In the genomic region with DNA sequence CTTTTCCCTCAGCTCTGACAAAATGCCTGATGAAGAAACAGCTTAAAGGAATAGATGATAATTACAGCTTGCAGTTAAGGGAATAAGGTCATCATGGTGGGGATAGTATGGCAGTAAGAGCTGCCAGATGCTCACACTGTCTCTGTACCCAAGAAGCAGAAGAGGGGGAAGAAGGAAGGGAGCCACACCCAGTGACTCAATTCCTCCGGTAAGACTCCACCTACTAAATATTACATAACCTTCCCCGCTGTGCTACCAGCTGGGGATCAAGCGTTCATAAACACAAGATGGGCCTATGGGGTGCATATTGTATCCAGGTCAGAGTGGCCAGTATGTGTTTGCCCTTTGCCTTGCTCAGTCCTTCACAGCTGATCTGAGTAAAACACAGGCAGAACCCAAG, we compare ENCODE assay signal across 21 mouse cellular contexts.
A peak's percentile ranks its signal among the peaks of the same experiment; 100 is the strongest.
DNase-seq lines count a peak whose midpoint lies in the region; ATAC-seq lines count a peak whose summit lies in the region.
"Had no signal": no experiment of that assay in that cellular context is flagged by ENCODE, and none has a peak within 500 bp of the region (broad histone marks: within the 10 kb centered on the region; RNA-seq: fewer than 3 reads in every experiment).

No protein-coding gene starts in this region.

- WGBS in kidney, embryonic 16.5 days: 85% methylated on average over 3 of the region's 3 CpGs

- no peaks in the 10 kb centered on the region for H3K9me3 ChIP-seq in kidney, embryonic 16.5 days (ENCODE audit: low read length)
- H3K9me3 ChIP-seq: embryonic facial prominence, embryonic 10.5 days; embryonic facial prominence, embryonic 12.5 days; forebrain, embryonic 13.5 days; forebrain, embryonic 15.5 days had no signal

- H3K27me3 ChIP-seq in kidney, embryonic 16.5 days (ENCODE audit: insufficient read depth, low read length): no peaks in the 10 kb centered on the region
- H3K27me3 ChIP-seq: embryonic facial prominence, embryonic 12.5 days; forebrain, embryonic 13.5 days; forebrain, embryonic 15.5 days had no signal

- H3K9ac ChIP-seq in kidney, embryonic 16.5 days (replicated peaks; ENCODE audit: low read length): no peak overlapping the region
- H3K9ac ChIP-seq: embryonic facial prominence, embryonic 12.5 days; forebrain, embryonic 13.5 days; forebrain, embryonic 15.5 days; forebrain, postnatal 0 days had no signal

- ATAC-seq in granulocyte monocyte progenitor cell, adult 5-6 weeks (replicated peaks; ENCODE audit: poor library complexity, severe bottlenecking): peak; percentile 83
- ATAC-seq in megakaryocyte progenitor cell, adult 5-6 weeks (replicated peaks; ENCODE audit: poor library complexity): peak; percentile 70
- ATAC-seq in kidney, embryonic 16.5 days (ENCODE audit: low FRiP score, low TSS enrichment): no peak
- ATAC-seq: forebrain, embryonic 13.5 days; forebrain, embryonic 15.5 days; forebrain, postnatal 0 days had no signal

- H3K36me3 ChIP-seq in kidney, embryonic 16.5 days (ENCODE audit: insufficient read depth, low read length): no peaks in the 10 kb centered on the region
- H3K36me3 ChIP-seq: embryonic facial prominence, embryonic 10.5 days; embryonic facial prominence, embryonic 12.5 days; forebrain, embryonic 15.5 days had no signal

- no peak overlapping the region for H3K4me3 ChIP-seq in kidney, embryonic 16.5 days (ENCODE audit: low read length)
- H3K4me3 ChIP-seq: embryonic facial prominence, embryonic 10.5 days; embryonic facial prominence, embryonic 12.5 days; forebrain, embryonic 13.5 days; forebrain, embryonic 15.5 days had no signal

- H3K4me1 ChIP-seq in kidney, embryonic 16.5 days (ENCODE audit: insufficient read depth, low read length): no peaks in the 10 kb centered on the region
- H3K4me1 ChIP-seq: embryonic facial prominence, embryonic 10.5 days; embryonic facial prominence, embryonic 12.5 days; forebrain, embryonic 13.5 days; forebrain, embryonic 15.5 days had no signal

- DNase-seq in heart, adult 11 months: peak; percentile 81
- no peak for DNase-seq in heart, adult 8-10 months (ENCODE audit: low spot score)
- peak; percentile 1 for DNase-seq in skeletal muscle tissue, adult 2 months (ENCODE audit: low read depth, low spot score)
- no peak for DNase-seq in cerebellum, adult 18-20 months
- DNase-seq in left cerebral cortex, postnatal 25 days (ENCODE audit: low spot score in 2 of 2): no peak
- DNase-seq: adrenal gland, adult 2 months; adrenal gland, postnatal 14 days; adrenal gland, postnatal 36 days; cerebellum, adult 11-12 months; cerebellum, adult 8-10 months; cerebellum, adult 9-11 months; cerebellum, postnatal 14 days; cerebellum, postnatal 36 days; forebrain, postnatal 0 days had no signal

- intact Hi-C loops in left cerebral cortex, postnatal 25 days (cut with DNase I): no loop called here

- no peak overlapping the region for H3K4me2 ChIP-seq in kidney, embryonic 16.5 days (replicated peaks; ENCODE audit: low read depth, low read length)
- H3K4me2 ChIP-seq: embryonic facial prominence, embryonic 12.5 days; forebrain, embryonic 13.5 days; forebrain, embryonic 15.5 days had no signal

- no peak overlapping the region for H3K27ac ChIP-seq in kidney, embryonic 16.5 days (ENCODE audit: low read length)
- H3K27ac ChIP-seq: embryonic facial prominence, embryonic 10.5 days; embryonic facial prominence, embryonic 12.5 days; forebrain, embryonic 13.5 days; forebrain, embryonic 15.5 days had no signal

Comparison
In these comparisons a context has a peak if more than half of its experiments do, and no peak if none do; other contexts are left out.
1. DNase-seq: peak in heart, adult 11 months (single experiment) and skeletal muscle tissue, adult 2 months (single experiment); none in heart, adult 8-10 months (single experiment), cerebellum, adult 18-20 months (0 of 2) and left cerebral cortex, postnatal 25 days (0 of 2).